Mouse (Mus musculus) intestine, embryonic 16.5 days (tissue): ENCODE data around the gene Arhgap30. TPM values are rescaled to one million over a fixed set of nuclear protein-coding genes. Genes with fewer than 3 reads are reported as not detected.

ENCODE experiments used
- polyA plus RNA-seq: library from polyadenylated mRNA; unstranded; fragments of >200 nt; fragmentation: Nextera tagmentation; extraction: Ambion mirVana; gene quantifications from 2 replicates; pipeline ENCODE4 v1.2.1, GENCODE M21; 2015

Gene Arhgap30
- polyA plus RNA-seq, 1 experiment from 2014 or later, result 2.5 TPM

Other genes with a start within 250 kb of the Arhgap30 start
- gene Sdhc, start 238.4 kb upstream of the Arhgap30 start, polyA plus RNA-seq, result 457 and 490 TPM in 2 replicates
- gene Mpz, start 238.2 kb upstream of the Arhgap30 start, polyA plus RNA-seq, result 1.7 TPM in 2 replicates
- gene Pcp4l1, start 192.7 kb upstream of the Arhgap30 start, polyA plus RNA-seq, result 16.4 and 19.4 TPM in 2 replicates
- gene Nr1i3, start 175.0 kb upstream of the Arhgap30 start, polyA plus RNA-seq, result 18.7 and 21.7 TPM in 2 replicates
- gene Tomm40l, start 166.4 kb upstream of the Arhgap30 start, polyA plus RNA-seq, result 32.0 and 34.7 TPM in 2 replicates
- 55.3 and 151 TPM in 2 replicates for gene Apoa2, start 163.9 kb upstream of the Arhgap30 start, polyA plus RNA-seq
- gene Fcer1g, start 154.6 kb upstream of the Arhgap30 start, polyA plus RNA-seq, result 50.3 and 52.1 TPM in 2 replicates
- 6.3 and 7.0 TPM in 2 replicates for gene Adamts4, start 138.5 kb upstream of the Arhgap30 start, polyA plus RNA-seq
- 339 and 373 TPM in 2 replicates for gene Ndufs2, start 137.6 kb upstream of the Arhgap30 start, polyA plus RNA-seq
- gene B4galt3, start 118.6 kb upstream of the Arhgap30 start, polyA plus RNA-seq, result 50.0 and 56.5 TPM in 2 replicates
- 40.2 and 40.9 TPM in 2 replicates for gene Ppox, start 107.8 kb upstream of the Arhgap30 start, polyA plus RNA-seq
- 50.8 and 53.2 TPM in 2 replicates for gene Usp21, start 101.0 kb upstream of the Arhgap30 start, polyA plus RNA-seq
- gene Ufc1, start 93.9 kb upstream of the Arhgap30 start, polyA plus RNA-seq, result 98.8 and 103 TPM in 2 replicates
- 42.6 and 46.8 TPM in 2 replicates for gene Dedd, start 59.8 kb upstream of the Arhgap30 start, polyA plus RNA-seq
- gene Nit1, start 43.3 kb upstream of the Arhgap30 start, polyA plus RNA-seq, result 57.6 and 60.9 TPM in 2 replicates
- 83.5 and 99.0 TPM in 2 replicates for gene Pfdn2, start 43.3 kb upstream of the Arhgap30 start, polyA plus RNA-seq
- 0.60 and 1.1 TPM in 2 replicates for gene Klhdc9, start 28.2 kb upstream of the Arhgap30 start, polyA plus RNA-seq
- 2.8 and 3.8 TPM in 2 replicates for gene Nectin4, start 18.9 kb upstream of the Arhgap30 start, polyA plus RNA-seq
- gene Usf1, start 22.4 kb downstream of the Arhgap30 start, polyA plus RNA-seq, result 54.6 and 58.1 TPM in 2 replicates
- gene Tstd1, start 29.9 kb downstream of the Arhgap30 start, polyA plus RNA-seq, result 5.3 and 5.6 TPM in 2 replicates
- 101 and 108 TPM in 2 replicates for gene F11r, start 48.6 kb downstream of the Arhgap30 start, polyA plus RNA-seq
- gene Alyref2, start 114.5 kb downstream of the Arhgap30 start, polyA plus RNA-seq, result 11.1 and 11.2 TPM in 2 replicates
- 0.20 and 0.23 TPM in 2 replicates for gene Itln1, start 146.3 kb downstream of the Arhgap30 start, polyA plus RNA-seq
- 0.62 and 0.91 TPM in 2 replicates for gene Cd244a, start 170.2 kb downstream of the Arhgap30 start, polyA plus RNA-seq
- gene Ly9, start 218.5 kb downstream of the Arhgap30 start, polyA plus RNA-seq, result 0.51 and 0.60 TPM in 2 replicates